Comparison of ENCODE assay signal across 8 mouse cellular contexts in the genomic region with DNA sequence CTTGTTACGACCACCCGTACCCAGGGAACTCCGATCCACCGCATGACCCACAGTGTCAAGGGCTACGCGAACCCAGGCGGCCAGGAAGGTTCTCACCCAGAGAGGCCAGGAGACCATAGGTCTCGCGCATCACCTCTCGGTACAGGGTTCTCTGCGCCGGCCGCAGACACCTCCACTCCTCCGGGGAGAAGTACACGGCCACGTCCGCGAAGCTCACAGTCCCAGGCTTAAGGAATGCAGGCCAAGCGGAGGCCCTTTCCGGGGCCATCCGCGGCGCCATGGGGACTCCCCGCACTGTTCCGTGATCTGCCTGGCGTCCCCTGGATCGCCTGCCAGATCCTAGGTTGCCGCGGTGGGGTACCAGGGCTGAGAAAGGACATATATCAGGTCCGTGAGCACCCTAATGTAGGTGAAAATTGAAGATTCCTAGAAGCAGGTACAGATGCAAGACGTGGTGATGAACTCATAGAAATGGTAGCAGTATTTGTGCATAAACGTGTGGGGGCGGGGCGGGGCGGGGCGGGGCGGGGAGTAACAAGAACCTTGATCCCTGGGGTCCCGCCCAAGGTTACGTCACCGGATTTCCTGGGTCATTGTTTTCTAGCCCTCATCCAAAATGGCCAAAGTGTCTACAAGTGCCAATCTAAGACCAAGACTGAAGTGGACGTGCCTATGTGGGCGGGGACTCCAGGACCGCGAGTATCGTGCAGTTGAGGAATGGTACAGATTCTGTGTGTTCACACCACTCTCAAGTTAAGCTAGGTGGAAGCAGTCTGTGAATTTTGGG. TPM values are rescaled to one million over a fixed set of nuclear protein-coding genes. Genes with fewer than 3 reads are reported as not detected.
A peak's percentile ranks its signal among the peaks of the same experiment; 100 is the strongest.
DNase-seq lines count a peak whose midpoint lies in the region; ATAC-seq lines count a peak whose summit lies in the region.

A gene (minus strand): TSS at position 473 of the 787 bp plus-strand sequence.

- DNase-seq in WW6 (ENCODE audit: low read depth, low spot score), result peak; percentile 91
- peak; percentile 89 to 95 for DNase-seq in cerebellum, postnatal 4 days (ENCODE audit: low spot score in 2 of 2)
- peak; percentile 99 for DNase-seq in gastrocnemius, adult 18-20 months (ENCODE audit: low spot score)
- DNase-seq in left cerebral cortex, adult 18-20 months (ENCODE audit: low spot score in 2 of 2), result peak; percentile 96 to 97
- DNase-seq in right cerebral cortex, adult 18-20 months, result peak; percentile 96
- peak; percentile 84 for DNase-seq in urinary bladder, postnatal 10 days (ENCODE audit: low spot score)

- ATAC-seq in hindbrain, embryonic 16.5 days, result peak; percentile 96

- H3K27ac ChIP-seq in hindbrain, embryonic 16.5 days (ENCODE audit: low read depth, low read length), result peak within 1 kb of the TSS; percentile 91
- H3K27ac ChIP-seq in macrophage, result peak within 1 kb of the TSS; percentile 25; the same call in 1 of the 2 replicates

- no peaks in the 10 kb centered on the region for H3K36me3 ChIP-seq in hindbrain, embryonic 16.5 days (ENCODE audit: control insufficient read depth, insufficient read depth, low read length)
- H3K36me3 ChIP-seq in macrophage (ENCODE audit: inconsistent target), result peaks cover 3% of the 10 kb centered on the region; the same call in 1 of the 2 replicates

- H3K4me2 ChIP-seq in hindbrain, embryonic 16.5 days (ENCODE audit: low read length), result peak within 1 kb of the TSS; percentile 71

- WGBS in hindbrain, embryonic 16.5 days, result under 1% methylated on average over 44 of the region's 45 CpGs
- WGBS in macrophage (ENCODE audit: missing documents), result 0% methylated on average over 45 of the region's 45 CpGs

- H3K79me2 ChIP-seq in macrophage (ENCODE audit: inconsistent target), result no peaks in the 10 kb centered on the region

- peaks cover 10% of the 10 kb centered on the region for H3K4me1 ChIP-seq in hindbrain, embryonic 16.5 days (ENCODE audit: control insufficient read depth, insufficient read depth, low read depth, low read length)

- no peaks in the 10 kb centered on the region; the same call in 1 of the 2 replicates for H3K27me3 ChIP-seq in hindbrain, embryonic 16.5 days (replicated peaks; ENCODE audit: control insufficient read depth, insufficient read depth, low read length)

- H3K9me3 ChIP-seq in hindbrain, embryonic 16.5 days (ENCODE audit: control insufficient read depth, low read length), result no peaks in the 10 kb centered on the region

- peak within 1 kb of the TSS; percentile 72 for H3K4me3 ChIP-seq in hindbrain, embryonic 16.5 days (ENCODE audit: low read length)
- peak within 1 kb of the TSS; percentile 56 for H3K4me3 ChIP-seq in macrophage (ENCODE audit: inconsistent target)

- H3K9ac ChIP-seq in hindbrain, embryonic 16.5 days (ENCODE audit: low read depth, low read length), result peak within 1 kb of the TSS; percentile 89

RNA-seq across cellular contexts. Expression of the gene that starts here (rescaled TPM):
- 1 to 10 TPM; 1.7 to 1.8 TPM for total RNA-seq in gastrocnemius, adult 18-20 months (2021)
- polyA plus RNA-seq in hindbrain, embryonic 16.5 days (2015; fragmentation: Nextera tagmentation; extraction: Ambion mirVana), result 4.6 and 5.4 TPM in 2 replicates
- 1 to 10 TPM; 7.4 to 7.6 TPM for total RNA-seq in left cerebral cortex, adult 18-20 months (2021)
- total RNA-seq in macrophage (2018; cell fraction: chromatin; rRNA removed), result 1 to 10 TPM in 22 of 26 experiments, under 1 TPM in 4; 0.37 to 8.9 (median 2.3) TPM
- 1 to 10 TPM in 20 of 26 experiments, under 1 TPM in 6; 0.66 to 3.2 (median 2.0) TPM for total RNA-seq in macrophage (2018; cell fraction: cytosol; rRNA removed)
- 1 to 10 TPM in 21 of 26 experiments, under 1 TPM in 5; 0.39 to 6.4 (median 1.7) TPM for total RNA-seq in macrophage (2018; cell fraction: nucleus; rRNA removed)
- polyA plus RNA-seq in macrophage (2018), result 1.3 to 3.1 TPM (median 1.6 TPM) in 3 replicates

Comparison
In these comparisons a context has a peak if more than half of its experiments do, and no peak if none do; other contexts are left out.
1. Peak in every context shown above with its lines: DNase-seq, ATAC-seq, H3K4me3 ChIP-seq and H3K27ac ChIP-seq.